Mouse (Mus musculus) heart, embryonic 12.5 days (tissue): ENCODE measurements around the gene Apol11b. TPM values are rescaled to one million over a fixed set of nuclear protein-coding genes. Genes with fewer than 3 reads are reported as not detected.

Experiments used
- ATAC-seq: fragments of 200-750 bp; cut with Nextera tagmentation; 2 replicates; pipeline ENCODE4 v1.8.0; 2017; ENCODE audit warnings: moderate TSS enrichment, moderate library complexity; ENCODE audit not compliant: insufficient number of reproducible peaks, low FRiP score
- H3K27ac ChIP-seq: fragments of 300-500 bp; sonication (generic); 2 replicates; pipeline ENCODE4 v1.5.1; 2016; ENCODE audit warnings: mild to moderate bottlenecking, moderate library complexity; ENCODE audit not compliant: poor library complexity, severe bottlenecking
- H3K27me3 ChIP-seq: fragments of 300-500 bp; sonication (generic); replicated peaks from 2 replicates; pipeline ENCODE4 v1.6.1; 2016; ENCODE audit warnings: mild to moderate bottlenecking, moderate library complexity
- H3K36me3 ChIP-seq: fragments of 300-500 bp; sonication (generic); 2 replicates; pipeline ENCODE4 v1.6.1; 2016; ENCODE audit warnings: mild to moderate bottlenecking, moderate library complexity
- H3K4me1 ChIP-seq: fragments of 300-500 bp; sonication (generic); replicated peaks from 2 replicates; pipeline ENCODE4 v1.6.1; 2016; ENCODE audit warnings: mild to moderate bottlenecking
- H3K4me2 ChIP-seq: fragments of 300-500 bp; sonication (generic); 2 replicates; pipeline ENCODE4 v1.6.1; 2016; ENCODE audit warnings: mild to moderate bottlenecking, moderate library complexity
- H3K4me3 ChIP-seq: fragments of 300-500 bp; sonication (generic); 2 replicates; pipeline ENCODE4 v1.5.1; 2016; ENCODE audit warnings: mild to moderate bottlenecking
- H3K9ac ChIP-seq: fragments of 300-500 bp; sonication (generic); 2 replicates; pipeline ENCODE4 v1.6.1; 2016; ENCODE audit warnings: mild to moderate bottlenecking, moderate library complexity
- H3K9me3 ChIP-seq: fragments of 300-500 bp; sonication (generic); replicated peaks from 2 replicates; pipeline ENCODE4 v1.6.1; 2016; ENCODE audit warnings: mild to moderate bottlenecking, moderate library complexity
- WGBS: fragments of 180-500 bp; shearing (Covaris S2); methylation state at CpG from one replicate; pipeline ENCODE4 v1.1.7; 2016; 5-methylcytosine and 5-hydroxymethylcytosine counted together
- polyA plus RNA-seq: library from polyadenylated mRNA; unstranded; fragments of >200 nt; fragmentation: Nextera tagmentation; extraction: Ambion mirVana; gene quantifications from 2 replicates; pipeline ENCODE4 v1.2.1, GENCODE M21; 2016

Apol11b gene
- polyA plus RNA-seq, 1 experiment from 2014 or later: not detected

DNA sequence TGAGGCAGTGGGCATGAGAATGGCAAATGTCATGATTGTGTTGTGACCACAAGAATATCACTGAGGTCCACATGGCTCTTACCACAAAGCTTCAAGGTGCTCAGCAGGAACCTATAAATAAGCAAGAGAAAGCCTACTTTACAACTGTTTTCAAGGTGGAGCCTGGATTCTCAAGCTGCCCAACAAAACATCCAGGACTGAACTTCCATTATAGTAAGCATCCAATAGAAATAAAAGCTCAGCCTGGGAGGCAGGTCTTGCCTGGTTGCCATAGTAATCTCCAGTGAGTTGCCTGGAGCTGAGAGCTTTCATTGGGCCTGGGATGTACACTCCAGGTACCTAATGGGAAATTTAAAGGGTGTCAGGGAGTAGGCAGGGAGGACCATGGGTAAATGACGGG, 44.1 kb downstream of the Apol11b start, which contains the start of gene Gm36245:
Gene Gm36245 (plus strand): TSS at position 301 of the 400 bp plus-strand sequence.
- Histone ChIP-seq H3K4me3 (no peak within 1 kb of the TSS), H3K4me1 (no peaks in the 10 kb centered on the region), H3K4me2 (no peak within 1 kb of the TSS), H3K27ac (no peak within 1 kb of the TSS), H3K9me3 (no peaks in the 10 kb centered on the region), H3K27me3 (no peaks in the 10 kb centered on the region; the same call in 1 of the 2 replicates), H3K9ac (no peak within 1 kb of the TSS), H3K36me3 (no peaks in the 10 kb centered on the region)
- 82% methylated on average over 1 of the region's 1 CpGs for WGBS
- ATAC-seq: no peak

DNA sequence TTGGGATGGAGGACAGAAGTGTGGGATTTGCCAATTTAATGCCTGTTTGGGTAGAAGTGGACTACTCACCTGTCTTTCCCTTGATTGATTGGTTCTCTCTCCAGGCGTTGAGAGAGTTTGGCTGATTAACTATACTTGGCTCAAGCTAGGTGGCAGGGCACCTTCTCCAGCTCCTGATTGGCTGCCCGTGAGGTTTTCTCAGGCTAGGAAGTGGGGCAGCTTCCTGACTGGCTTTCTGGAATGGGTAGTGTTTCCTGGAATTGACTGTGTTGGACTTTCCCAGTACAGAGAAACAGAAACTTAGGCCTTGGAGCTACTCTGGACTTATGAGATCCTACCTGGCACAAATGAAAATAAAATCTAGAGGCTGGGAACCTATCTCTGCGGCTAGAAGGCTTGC, 44.7 kb downstream of the Apol11b start:
- 48% methylated on average over 3 of the region's 3 CpGs for WGBS
- no peak overlapping the region for H3K9ac ChIP-seq
- no peaks in the 10 kb centered on the region for H3K36me3 ChIP-seq
- ATAC-seq: no peak
- no peaks in the 10 kb centered on the region for H3K9me3 ChIP-seq
- H3K27me3 ChIP-seq: no peaks in the 10 kb centered on the region; the same call in 1 of the 2 replicates
- H3K27ac ChIP-seq: no peak overlapping the region
- H3K4me2 ChIP-seq: no peak overlapping the region
- H3K4me3 ChIP-seq: no peak overlapping the region
- H3K4me1 ChIP-seq: peaks cover 1% of the 10 kb centered on the region; the same call in 1 of the 2 replicates

DNA sequence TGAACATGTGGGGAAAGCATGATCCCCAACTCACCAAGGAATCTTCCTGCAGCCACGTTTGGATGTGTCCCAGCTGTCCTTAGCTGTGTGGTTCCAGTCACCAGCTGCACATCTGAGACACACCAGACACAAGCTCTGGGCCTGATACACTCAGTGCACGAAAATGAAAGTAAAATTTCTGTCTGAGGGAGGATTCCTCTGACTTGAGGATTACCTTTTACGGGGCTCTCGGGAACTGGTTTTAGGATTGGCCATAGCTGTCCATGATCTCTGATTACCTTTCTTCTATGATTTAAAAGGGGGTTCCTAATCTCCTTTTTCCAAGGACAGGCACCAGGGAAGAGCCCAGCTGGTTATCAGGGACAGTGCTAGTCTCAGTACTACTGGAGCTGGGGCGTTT, 47.1 kb downstream of the Apol11b start, which contains the start of gene Apol10b:
Gene Apol10b (minus strand): TSS at position 165 of the 400 bp plus-strand sequence.
- H3K27ac ChIP-seq: no peak within 1 kb of the TSS
- no peak within 1 kb of the TSS for H3K9ac ChIP-seq
- no peak within 1 kb of the TSS for H3K4me2 ChIP-seq
- no peak within 1 kb of the TSS for H3K4me3 ChIP-seq
- 55% methylated on average over 5 of the region's 5 CpGs for WGBS
- no peaks in the 10 kb centered on the region for H3K9me3 ChIP-seq
- no peaks in the 10 kb centered on the region; the same call in 1 of the 2 replicates for H3K27me3 ChIP-seq
- ATAC-seq: no peak
- H3K4me1 ChIP-seq: peaks cover 4% of the 10 kb centered on the region; the same call in 1 of the 2 replicates
- H3K36me3 ChIP-seq: no peaks in the 10 kb centered on the region

DNA sequence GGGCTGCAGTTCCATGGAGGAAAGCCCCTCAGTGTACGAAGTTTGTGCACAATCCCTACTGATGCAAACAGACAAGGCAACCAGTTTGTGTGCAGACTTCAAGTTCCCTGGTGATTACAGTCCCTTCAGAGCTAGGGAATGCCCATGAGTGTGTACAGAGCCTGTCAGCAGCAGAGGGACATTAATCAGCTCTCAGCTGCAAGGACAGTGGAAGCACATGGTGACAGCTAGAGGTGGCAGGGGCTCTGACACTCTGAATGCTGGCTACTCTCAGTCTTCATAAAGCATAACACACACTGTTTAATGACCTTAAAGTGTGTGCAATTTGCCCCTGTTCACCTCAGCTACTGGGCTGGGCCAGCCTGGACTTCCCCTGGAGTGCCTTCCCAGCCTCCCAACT, 49.5 kb downstream of the Apol11b start:
- H3K9me3 ChIP-seq: no peaks in the 10 kb centered on the region
- no peaks in the 10 kb centered on the region for H3K36me3 ChIP-seq
- WGBS: 40% methylated on average over 1 of the region's 1 CpGs
- peaks cover 4% of the 10 kb centered on the region; the same call in 1 of the 2 replicates for H3K4me1 ChIP-seq
- ATAC-seq: no peak
- H3K4me2 ChIP-seq: no peak overlapping the region
- H3K4me3 ChIP-seq: no peak overlapping the region
- H3K9ac ChIP-seq: no peak overlapping the region
- H3K27ac ChIP-seq: no peak overlapping the region
- no peaks in the 10 kb centered on the region; the same call in 1 of the 2 replicates for H3K27me3 ChIP-seq

DNA sequence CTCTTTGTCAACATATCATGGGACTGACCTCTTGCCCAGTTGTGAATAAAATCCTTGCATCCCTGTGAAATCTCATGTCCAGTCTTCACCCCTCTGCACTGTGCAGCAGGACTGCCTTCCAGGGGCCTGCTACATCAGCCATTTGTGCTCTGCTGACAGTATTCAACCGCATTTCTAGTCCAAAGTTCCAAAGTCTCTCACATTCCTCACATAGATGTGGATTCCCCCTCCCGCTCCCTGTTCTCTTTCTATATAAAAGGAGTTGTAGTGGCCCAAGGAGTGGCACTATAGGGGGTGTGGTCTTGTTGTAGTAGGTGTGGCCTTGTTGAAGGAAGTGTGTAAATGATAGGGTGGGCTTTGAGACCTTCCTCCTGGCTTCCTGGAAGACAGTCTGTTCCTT, 52.2 kb downstream of the Apol11b start:
- Histone ChIP-seq H3K36me3 (no peaks in the 10 kb centered on the region), H3K4me3 (no peak overlapping the region), H3K9me3 (no peaks in the 10 kb centered on the region), H3K4me2 (no peak overlapping the region), H3K9ac (no peak overlapping the region), H3K4me1 (peaks cover 4% of the 10 kb centered on the region; the same call in 1 of the 2 replicates), H3K27me3 (no peaks in the 10 kb centered on the region), H3K27ac (no peak overlapping the region)
- WGBS: 77% methylated on average over 2 of the region's 2 CpGs
- no peak for ATAC-seq

DNA sequence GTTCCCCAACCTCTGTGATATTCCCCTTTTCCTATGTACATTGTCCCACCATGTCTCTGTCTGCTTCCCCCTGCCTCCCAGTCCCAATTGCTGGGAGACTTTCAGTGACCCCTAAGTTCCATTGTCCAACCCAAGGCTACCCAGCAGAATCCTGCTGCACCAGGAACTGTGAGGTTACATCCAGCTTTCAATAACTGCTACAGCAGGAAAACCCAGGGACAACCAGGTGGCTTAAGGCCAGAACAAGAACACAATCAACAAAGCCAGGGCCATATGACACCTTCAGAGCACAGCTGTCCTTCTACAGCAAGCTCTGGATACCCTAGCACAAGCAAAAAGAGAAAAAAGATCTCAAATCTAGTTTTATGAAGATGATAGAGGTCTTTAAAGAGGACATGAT, 54.1 kb downstream of the Apol11b start:
- no peak overlapping the region for H3K9ac ChIP-seq
- no peaks in the 10 kb centered on the region for H3K9me3 ChIP-seq
- no peaks in the 10 kb centered on the region for H3K36me3 ChIP-seq
- ATAC-seq: no peak
- no peak overlapping the region for H3K4me2 ChIP-seq
- H3K27me3 ChIP-seq: no peaks in the 10 kb centered on the region
- peaks cover 4% of the 10 kb centered on the region; the same call in 1 of the 2 replicates for H3K4me1 ChIP-seq
- H3K4me3 ChIP-seq: no peak overlapping the region
- H3K27ac ChIP-seq: no peak overlapping the region

DNA sequence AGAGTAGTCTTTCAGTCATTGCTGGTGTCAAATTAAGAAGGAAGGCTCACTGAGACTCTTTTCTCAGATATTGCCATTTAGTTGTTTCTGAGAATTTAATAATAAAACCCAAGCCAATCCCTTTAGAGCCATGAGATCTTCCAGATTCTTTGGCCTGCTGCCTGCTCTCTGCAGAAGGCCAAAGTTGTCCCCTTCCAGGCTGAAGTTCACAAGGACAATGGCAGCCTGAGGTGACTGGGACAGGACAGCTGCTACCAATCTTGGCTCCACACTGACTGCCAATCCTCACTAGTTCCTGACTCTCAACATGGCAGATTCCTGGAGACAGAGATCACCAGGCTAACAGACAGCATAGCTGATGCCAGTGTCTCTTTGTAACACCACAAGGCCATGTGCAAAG, 56.1 kb downstream of the Apol11b start:
- Histone ChIP-seq H3K36me3 (no peaks in the 10 kb centered on the region), H3K27me3 (no peaks in the 10 kb centered on the region), H3K27ac (no peak overlapping the region), H3K9ac (no peak overlapping the region), H3K4me2 (no peak overlapping the region), H3K4me1 (no peaks in the 10 kb centered on the region), H3K4me3 (no peak overlapping the region), H3K9me3 (peaks cover 7% of the 10 kb centered on the region; the same call in 1 of the 2 replicates)
- no peak for ATAC-seq

Other genes starting within 250 kb of the Apol11b start
- gene Apol7a, start 244.2 kb downstream of the Apol11b start, polyA plus RNA-seq: 0.19 TPM in 1 of 2 replicates, not detected in the other
- gene Apol9a, start 232.2 kb downstream of the Apol11b start, polyA plus RNA-seq: 0.74 and 0.76 TPM in 2 replicates
- gene Apol7b, start 195.8 kb downstream of the Apol11b start, polyA plus RNA-seq: not detected in 2 replicates
- not detected in 2 replicates for gene Apol10a, start 166.2 kb downstream of the Apol11b start, polyA plus RNA-seq
- gene Apol11a, start 135.0 kb downstream of the Apol11b start, polyA plus RNA-seq: not detected in 2 replicates
- not detected in 2 replicates for gene Apol7c, start 110.0 kb downstream of the Apol11b start, polyA plus RNA-seq
- not detected in 2 replicates for gene 1700025B11Rik, start 81.4 kb downstream of the Apol11b start, polyA plus RNA-seq
- not detected in 2 replicates for gene Apol10b, start 47.2 kb downstream of the Apol11b start, polyA plus RNA-seq
- not detected in 2 replicates for gene Gm36245, start 44.0 kb downstream of the Apol11b start, polyA plus RNA-seq
- not detected in 2 replicates for gene Apol7e, start 55.6 kb upstream of the Apol11b start, polyA plus RNA-seq
- 0.20 and 0.22 TPM in 2 replicates for gene Apol9b, start 85.8 kb upstream of the Apol11b start, polyA plus RNA-seq
- gene Apol8, start 113.7 kb upstream of the Apol11b start, polyA plus RNA-seq: 0.65 and 0.74 TPM in 2 replicates
- gene Myh9, start 198.9 kb upstream of the Apol11b start, polyA plus RNA-seq: 41.9 and 42.0 TPM in 2 replicates